Mouse (Mus musculus) myocyte (in vitro differentiated cells): Measurements from ENCODE around the gene Uevld. TPM values are rescaled to one million over a fixed set of nuclear protein-coding genes. Genes with fewer than 3 reads are reported as not detected.
"Not testable (repeated sequence)": the region's sequence is repeated elsewhere in the genome, so short reads cannot be mapped to it uniquely, and the experiment has no call there.

Source experiments
- H3K27me3 ChIP-seq: one replicate; pipeline ENCODE4 v1.6.1; 2011; ENCODE audit not compliant: control insufficient read depth, insufficient read depth, insufficient read length
- H3K36me3 ChIP-seq: one replicate; pipeline ENCODE4 v1.6.1; 2011; ENCODE audit not compliant: control insufficient read depth, insufficient read depth
- H3K4me2 ChIP-seq: one replicate; pipeline ENCODE4 v1.6.1; 2011; ENCODE audit warnings: low read depth, control low read depth
- H3K4me3 ChIP-seq: one replicate; pipeline ENCODE4 v1.5.1; 2011; ENCODE audit warnings: mild to moderate bottlenecking, control low read depth, moderate library complexity
- H3K79me2 ChIP-seq: one replicate; pipeline ENCODE4 v1.6.1; 2011; ENCODE audit not compliant: control insufficient read depth, insufficient read depth
- H3ac ChIP-seq: one replicate; pipeline ENCODE4 v1.6.1; 2011; ENCODE audit not compliant: control insufficient read depth, insufficient read length
- CEBPB ChIP-seq: IDR thresholded peaks from 2 replicates; pipeline ENCODE4 v1.6.1; 2011; ENCODE audit warnings: mild to moderate bottlenecking, moderate library complexity; ENCODE audit not compliant: poor library complexity, insufficient read depth, severe bottlenecking
- E2F4 ChIP-seq: IDR thresholded peaks from one replicate; pipeline ENCODE4 v1.6.1; 2011; ENCODE audit warnings: mild to moderate bottlenecking, control low read depth, moderate library complexity; ENCODE audit not compliant: insufficient read depth
- MAX ChIP-seq: IDR thresholded peaks from one replicate; pipeline ENCODE4 v1.6.1; 2011; ENCODE audit warnings: low read depth, mild to moderate bottlenecking, control low read depth
- MYOD1 ChIP-seq, 3 experiments: IDR thresholded peaks; one replicate each; pipeline ENCODE4 v1.6.1; 2011; ENCODE audit warnings: control low read depth in 2 of 3, low read depth in 2 of 3, mild to moderate bottlenecking in 2 of 3, moderate library complexity in 1 of 3; ENCODE audit not compliant: insufficient read length in 2 of 3, control insufficient read depth in 1 of 3
- MYOG ChIP-seq, 3 experiments: IDR thresholded peaks; one replicate each; pipeline ENCODE4 v1.6.1; 2011; ENCODE audit warnings: control low read depth in 2 of 3, low read depth in 2 of 3, mild to moderate bottlenecking in 2 of 3; ENCODE audit not compliant: insufficient read length in 2 of 3, control insufficient read depth in 1 of 3, insufficient read depth in 1 of 3
- POLR2A ChIP-seq: IDR thresholded peaks from one replicate; pipeline ENCODE4 v1.6.1; 2011; ENCODE audit warnings: low read depth, mild to moderate bottlenecking, control low read depth, moderate library complexity; ENCODE audit not compliant: insufficient read length
- POLR2AphosphoS2 ChIP-seq: IDR thresholded peaks from one replicate; pipeline ENCODE4 v1.6.1; 2011; ENCODE audit warnings: low read depth, control low read depth; ENCODE audit not compliant: insufficient read length
- REST ChIP-seq: IDR thresholded peaks from one replicate; pipeline ENCODE4 v1.6.1; 2011; ENCODE audit warnings: mild to moderate bottlenecking, control low read depth, moderate library complexity; ENCODE audit not compliant: insufficient read depth, insufficient read length
- SRF ChIP-seq: IDR thresholded peaks from one replicate; pipeline ENCODE4 v1.6.1; 2011; ENCODE audit warnings: low read depth; ENCODE audit not compliant: control insufficient read depth, insufficient read length
- TCF12 ChIP-seq: IDR thresholded peaks from one replicate; pipeline ENCODE4 v1.6.1; 2011; ENCODE audit warnings: mild to moderate bottlenecking, control low read depth; ENCODE audit not compliant: poor library complexity, insufficient read depth, severe bottlenecking
- TCF3 ChIP-seq: IDR thresholded peaks from one replicate; pipeline ENCODE4 v1.6.1; 2011; ENCODE audit warnings: low read depth, control low read depth; ENCODE audit not compliant: insufficient read length
- USF1 ChIP-seq: IDR thresholded peaks from one replicate; pipeline ENCODE4 v1.6.1; 2011; ENCODE audit warnings: low read depth, mild to moderate bottlenecking, control low read depth, moderate library complexity
- polyA plus RNA-seq: library from polyadenylated mRNA; unstranded; fragments of >200 nt; fragmentation: generic; extraction: Trizol; gene quantifications from one replicate; pipeline ENCODE4 v1.2.1, GENCODE M21; 2012; ENCODE audit warnings: missing spikeins

Gene Uevld
- polyA plus RNA-seq, 1 experiment: 3.6 TPM

DNA sequence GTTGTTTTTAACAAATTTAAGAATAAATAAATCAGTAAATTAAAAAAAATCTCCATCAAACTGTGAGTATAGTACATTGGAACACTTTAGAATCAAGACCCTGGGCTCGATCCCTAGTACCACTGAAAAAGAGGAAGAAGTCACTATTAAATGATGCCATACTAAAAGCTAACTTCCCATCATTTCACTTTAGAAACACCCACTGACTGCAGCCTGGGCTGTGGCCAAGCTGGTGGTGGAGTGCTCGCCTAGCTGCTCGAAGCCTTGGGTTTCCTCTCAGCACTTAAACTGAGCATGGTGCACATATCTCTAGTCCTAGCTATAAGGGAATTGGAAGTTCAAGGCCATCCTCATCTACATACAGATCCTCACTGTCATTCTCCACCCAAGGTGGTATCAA lies 47.1 kb downstream of the Uevld start:
- H3K4me3 ChIP-seq: no peak overlapping the region
- peaks cover 35% of the 10 kb centered on the region for H3K79me2 ChIP-seq
- no peak overlapping the region for H3ac ChIP-seq
- H3K4me2 ChIP-seq: no peak overlapping the region
- peaks cover 60% of the 10 kb centered on the region for H3K36me3 ChIP-seq
- no peak for TF ChIP-seq POLR2AphosphoS2
- H3K27me3 ChIP-seq: no peaks in the 10 kb centered on the region

DNA sequence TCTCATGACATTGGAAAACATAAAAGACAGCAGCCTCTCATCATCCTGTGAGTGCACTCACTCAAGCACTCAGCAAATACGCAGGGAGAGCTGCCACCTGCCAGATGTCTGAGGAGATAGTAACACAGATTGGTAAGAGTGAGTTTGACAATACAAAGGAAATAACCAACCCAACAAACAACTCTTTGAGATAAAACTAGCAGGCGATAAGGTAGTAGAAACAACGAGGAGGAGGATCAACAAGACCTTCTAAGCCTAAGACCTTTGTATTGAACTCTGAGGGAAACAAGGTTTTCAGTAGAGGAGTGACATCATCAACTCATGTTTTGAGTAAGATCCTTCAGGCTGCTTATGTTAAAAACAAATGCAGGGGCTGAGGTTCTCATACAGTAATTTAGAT lies 59.0 kb downstream of the Uevld start:
- Histone ChIP-seq H3K27me3 (no peaks in the 10 kb centered on the region), H3K4me3 (no peak overlapping the region), H3K36me3 (peaks cover 61% of the 10 kb centered on the region), H3ac (no peak overlapping the region), H3K4me2 (no peak overlapping the region), H3K79me2 (peaks cover 3% of the 10 kb centered on the region)
- TF ChIP-seq MYOD1 (IDR thresholded peaks at IDR 0.05; ENCODE audit: control insufficient read depth in 1 of 3, insufficient read length in 2 of 3, low read depth in 2 of 3) (no peak), TCF3 (no peak), POLR2AphosphoS2 (no peak), MYOG (IDR thresholded peaks at IDR 0.05; ENCODE audit: control insufficient read depth in 1 of 3, insufficient read depth in 1 of 3, insufficient read length in 2 of 3, low read depth in 2 of 3) (no peak), E2F4 (no peak)

DNA sequence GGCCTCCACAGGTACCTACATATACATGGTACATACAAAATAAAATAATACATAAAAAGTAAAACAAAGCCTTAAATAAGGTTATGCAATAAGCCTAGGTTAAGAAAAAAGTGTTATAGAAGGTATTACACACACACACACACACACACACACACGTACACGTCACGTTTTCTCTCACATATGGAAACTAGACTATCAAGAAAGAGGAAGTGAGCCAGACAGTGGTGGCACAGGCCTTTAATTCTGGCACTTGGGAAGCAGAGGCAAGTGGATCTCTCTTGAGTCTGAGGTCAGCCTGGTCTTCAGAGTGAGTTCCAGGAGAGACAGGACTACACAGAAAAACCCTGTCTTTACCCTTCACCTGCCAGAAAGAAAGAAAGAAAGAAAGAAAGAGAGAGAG lies 62.8 kb downstream of the Uevld start:
- peaks cover 50% of the 10 kb centered on the region for H3K36me3 ChIP-seq
- no peaks in the 10 kb centered on the region for H3K27me3 ChIP-seq
- H3ac ChIP-seq: no peak overlapping the region
- no peak overlapping the region for H3K4me2 ChIP-seq
- no peak for TF ChIP-seq CEBPB
- no peak for TF ChIP-seq E2F4
- H3K4me3 ChIP-seq: no peak overlapping the region
- no peaks in the 10 kb centered on the region for H3K79me2 ChIP-seq

DNA sequence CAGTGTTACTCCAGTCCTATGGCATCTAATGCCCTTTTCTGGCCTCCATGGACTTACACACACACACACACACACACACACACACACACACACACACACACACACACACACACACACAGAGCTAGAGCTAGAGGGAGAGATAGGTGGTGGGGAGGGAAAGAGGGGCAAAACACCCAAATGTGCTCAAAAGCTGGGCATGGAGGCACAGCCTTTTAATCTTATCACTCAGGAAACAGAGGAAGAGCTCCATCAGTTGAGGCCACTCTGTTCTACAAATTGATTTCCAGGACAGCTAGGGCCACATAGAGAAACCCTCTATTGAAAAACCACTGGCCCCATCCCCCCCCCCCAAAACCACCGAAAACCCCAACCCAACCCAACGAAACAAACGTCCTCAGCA lies 75.0 kb downstream of the Uevld start:
- H3K36me3 ChIP-seq: peaks cover 14% of the 10 kb centered on the region
- H3K4me2 ChIP-seq: no peak overlapping the region
- no peak overlapping the region for H3K4me3 ChIP-seq
- no peak for TF ChIP-seq CEBPB
- TF ChIP-seq MAX: no peak
- no peak for TF ChIP-seq MYOD1 (IDR thresholded peaks at IDR 0.05; ENCODE audit: control insufficient read depth in 1 of 3, insufficient read length in 2 of 3, low read depth in 2 of 3)
- no peak for TF ChIP-seq TCF12
- TF ChIP-seq MYOG (IDR thresholded peaks at IDR 0.05; ENCODE audit: control insufficient read depth in 1 of 3, insufficient read depth in 1 of 3, insufficient read length in 2 of 3, low read depth in 2 of 3): no peak
- no peak for TF ChIP-seq TCF3
- no peak for TF ChIP-seq POLR2A
- TF ChIP-seq USF1: no peak
- no peak for TF ChIP-seq SRF
- no peak for TF ChIP-seq POLR2AphosphoS2
- TF ChIP-seq REST: no peak
- TF ChIP-seq E2F4: no peak
- no peak overlapping the region for H3ac ChIP-seq
- no peaks in the 10 kb centered on the region for H3K79me2 ChIP-seq
- H3K27me3 ChIP-seq: no peaks in the 10 kb centered on the region

DNA sequence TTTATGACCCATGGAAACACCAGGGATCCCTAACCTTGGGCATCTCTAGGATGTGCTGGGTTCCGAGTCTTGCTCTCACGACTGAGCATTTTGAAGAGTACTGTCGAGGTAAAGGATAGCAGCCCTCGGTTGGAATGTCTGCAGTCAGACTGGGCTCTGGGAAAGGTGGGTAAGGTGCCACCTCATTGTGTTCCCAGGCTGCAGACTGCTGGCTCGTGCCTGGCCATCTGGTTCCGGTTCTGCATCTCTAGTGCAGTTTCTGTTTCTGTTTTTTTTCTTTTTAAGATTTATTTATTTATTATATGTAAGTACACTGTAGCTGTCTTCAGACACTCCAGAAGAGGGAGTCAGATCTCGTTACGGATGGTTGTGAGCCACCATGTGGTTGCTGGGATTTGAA lies 76.4 kb downstream of the Uevld start:
- peak; percentile 13 for TF ChIP-seq POLR2AphosphoS2
- not testable (repeated sequence) for H3K36me3 ChIP-seq, H3K27me3 ChIP-seq, H3ac ChIP-seq, H3K4me2 ChIP-seq, H3K79me2 ChIP-seq, H3K4me3 ChIP-seq

DNA sequence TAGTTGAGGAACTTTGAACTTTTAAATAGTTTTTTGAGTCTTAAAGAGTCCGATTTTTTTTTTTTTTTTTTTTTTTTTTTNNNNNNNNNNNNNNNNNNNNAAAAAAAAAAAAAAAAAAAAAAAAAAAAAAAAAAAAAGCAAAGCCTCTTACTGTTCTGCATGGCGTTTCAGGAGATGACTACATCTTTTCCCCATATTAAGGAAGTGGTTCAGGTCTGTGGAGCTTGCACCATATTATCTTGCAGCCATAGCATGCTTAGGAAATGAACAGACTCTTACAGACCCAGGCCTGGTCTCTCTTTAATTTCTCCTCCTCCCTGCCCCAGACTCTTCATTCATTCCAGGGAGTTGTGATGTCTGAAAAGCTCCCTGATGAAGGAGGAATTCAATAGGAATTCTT lies 77.3 kb downstream of the Uevld start:
- no peak overlapping the region for H3ac ChIP-seq
- H3K36me3 ChIP-seq: no peaks in the 10 kb centered on the region
- H3K79me2 ChIP-seq: no peaks in the 10 kb centered on the region
- H3K27me3 ChIP-seq: no peaks in the 10 kb centered on the region
- H3K4me2 ChIP-seq: no peak overlapping the region
- H3K4me3 ChIP-seq: no peak overlapping the region
- TF ChIP-seq MYOD1 (IDR thresholded peaks at IDR 0.05; ENCODE audit: control insufficient read depth in 1 of 3, insufficient read length in 2 of 3, low read depth in 2 of 3) (no peak), TCF12 (no peak), POLR2AphosphoS2 (no peak), TCF3 (no peak), CEBPB (no peak), REST (no peak), E2F4 (no peak), MAX (no peak), USF1 (no peak), SRF (no peak), POLR2A (no peak), MYOG (IDR thresholded peaks at IDR 0.05; ENCODE audit: control insufficient read depth in 1 of 3, insufficient read depth in 1 of 3, insufficient read length in 2 of 3, low read depth in 2 of 3) (no peak)
